Mouse (Mus musculus) heart, postnatal 36 days (tissue): ENCODE data around the gene Spp1. TPM values are rescaled to one million over a fixed set of nuclear protein-coding genes. Genes with fewer than 3 reads are reported as not detected.

ENCODE experiments used
- DNase-seq, 2 experiments: peaks; one replicate each; pipeline ENCODE4 v3.0.0; 2021 to 2022
- intact Hi-C: fragments of 180-260 bp; cut with DNase I; formaldehyde crosslinking; loops from one replicate; pipeline ENCODE4 v1.15.1; 2025
- total RNA-seq, 2 experiments: library from RNA; stranded (reverse); gene quantifications; 2 replicates each; pipeline ENCODE4 v1.2.3; 2021

Spp1 gene
- under 1 TPM; 0.19 to 0.56 TPM for total RNA-seq

- DNase-seq: no peak
- intact Hi-C loops: loop anchor here (5.0 kb wide), 2 partner anchors 93 to 218 kb away; no protein-coding TSS in a partner anchor
Measured at GRCm38 (mm10) chr5:104434835-104435301, at the start of gene Spp1. Gene Spp1, plus strand, starts transcription at chr5:104435118.

GRCm38 (mm10) chr5:104385521-104385920, 49.4 kb upstream of the Spp1 start:
- intact Hi-C loops: no loop called here

GRCm38 (mm10) chr5:104386908-104387307, 48.0 kb upstream of the Spp1 start:
- intact Hi-C loops: no loop called here
- no peak for DNase-seq

More at GRCm38 (mm10) chr5:104385521-104385920, 49.4 kb upstream of the Spp1 start:
- no peak for DNase-seq

GRCm38 (mm10) chr5:104390962-104391361, 44.0 kb upstream of the Spp1 start:
- DNase-seq: no peak
- intact Hi-C loops: no loop called here

GRCm38 (mm10) chr5:104392784-104393183, 42.1 kb upstream of the Spp1 start:
- intact Hi-C loops: no loop called here
- DNase-seq: no peak

- no peak for DNase-seq
- intact Hi-C loops: no loop called here
Measured at GRCm38 (mm10) chr5:104396286-104396685, 38.6 kb upstream of the Spp1 start.

GRCm38 (mm10) chr5:104398001-104398400, 36.9 kb upstream of the Spp1 start:
- intact Hi-C loops: no loop called here
- no peak for DNase-seq

- no peak for DNase-seq
- intact Hi-C loops: no loop called here
Measured at GRCm38 (mm10) chr5:104399291-104399950, 35.5 kb upstream of the Spp1 start.

GRCm38 (mm10) chr5:104399970-104400369, 34.9 kb upstream of the Spp1 start:
- no peak for DNase-seq
- intact Hi-C loops: no loop called here

GRCm38 (mm10) chr5:104402651-104403050, 32.3 kb upstream of the Spp1 start:
- DNase-seq: no peak
- intact Hi-C loops: no loop called here

- intact Hi-C loops: no loop called here
- DNase-seq: no peak
Measured at GRCm38 (mm10) chr5:104403351-104403750, 31.6 kb upstream of the Spp1 start.

GRCm38 (mm10) chr5:104404551-104404950, 30.4 kb upstream of the Spp1 start:
- no peak for DNase-seq
- intact Hi-C loops: no loop called here

GRCm38 (mm10) chr5:104405051-104405450, 29.9 kb upstream of the Spp1 start:
- no peak for DNase-seq
- intact Hi-C loops: no loop called here

- intact Hi-C loops: no loop called here
- no peak for DNase-seq
Measured at GRCm38 (mm10) chr5:104406756-104407155, 28.2 kb upstream of the Spp1 start.

- DNase-seq: no peak
- intact Hi-C loops: no loop called here
Measured at GRCm38 (mm10) chr5:104407541-104408231, 27.2 kb upstream of the Spp1 start.

GRCm38 (mm10) chr5:104408549-104408948, 26.4 kb upstream of the Spp1 start:
- intact Hi-C loops: no loop called here
- no peak for DNase-seq

GRCm38 (mm10) chr5:104415999-104416398, 18.9 kb upstream of the Spp1 start:
- intact Hi-C loops: no loop called here
- no peak for DNase-seq

- DNase-seq: no peak
- intact Hi-C loops: no loop called here
Measured at GRCm38 (mm10) chr5:104417028-104417427, 17.9 kb upstream of the Spp1 start.

- DNase-seq: no peak
- intact Hi-C loops: no loop called here
Measured at GRCm38 (mm10) chr5:104417721-104418120, 17.2 kb upstream of the Spp1 start.

- intact Hi-C loops: no loop called here
- DNase-seq: no peak
Measured at GRCm38 (mm10) chr5:104422039-104422438, 12.9 kb upstream of the Spp1 start.

GRCm38 (mm10) chr5:104423861-104424260, 11.1 kb upstream of the Spp1 start:
- intact Hi-C loops: no loop called here
- no peak for DNase-seq

GRCm38 (mm10) chr5:104425949-104426348, 9.0 kb upstream of the Spp1 start:
- no peak for DNase-seq
- intact Hi-C loops: no loop called here
